Mouse (Mus musculus) erythroblast, embryonic 14.5 days (primary cell): ENCODE measurements around the gene Dnajb4.

Experiments
- GATA1 ChIP-seq: IDR thresholded peaks from 2 replicates; pipeline ENCODE4 v1.6.1; 2012; ENCODE audit warnings: low read length, inconsistent platforms, mixed read lengths
- TAL1 ChIP-seq: IDR thresholded peaks from 3 replicates; pipeline ENCODE4 v1.6.1; 2012; ENCODE audit warnings: low read length, inconsistent platforms, mixed read lengths

DNA sequence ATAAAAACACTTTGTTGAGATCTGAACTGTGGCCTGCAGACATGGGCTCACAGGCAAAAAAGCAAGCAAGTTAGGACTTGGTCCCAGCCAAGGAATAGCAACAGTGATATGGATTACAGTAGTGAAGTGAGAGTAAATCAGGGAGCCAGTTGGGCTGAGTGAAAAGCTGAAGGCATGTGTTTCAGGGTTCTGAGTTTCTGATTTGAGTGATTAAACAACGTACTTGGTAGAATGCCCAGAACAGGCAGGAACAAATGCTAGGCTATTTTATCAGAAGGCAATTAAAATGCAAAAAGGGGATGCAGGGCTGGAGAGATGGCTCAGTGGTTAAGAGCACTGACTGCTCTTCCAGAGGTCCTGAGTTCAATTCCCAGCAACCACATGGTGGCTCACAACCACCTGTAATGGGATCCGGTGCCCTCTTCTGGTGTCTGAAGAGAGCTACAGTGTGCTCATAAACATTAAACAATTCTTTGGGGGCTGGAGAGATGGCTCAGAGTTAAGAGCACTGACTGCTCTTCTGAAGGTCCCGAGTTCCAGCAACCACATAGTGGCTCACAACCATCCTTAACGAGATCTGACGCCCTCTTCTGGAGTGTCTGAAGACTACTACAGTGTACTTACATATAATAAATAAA is 35.3 kb upstream of the Dnajb4 start:
- TF ChIP-seq GATA1 (no peak), TAL1 (no peak)
